Mouse (Mus musculus) embryonic facial prominence, embryonic 15.5 days (tissue): ENCODE results near the gene Fmn2. TPM values are rescaled to one million over a fixed set of nuclear protein-coding genes. Genes with fewer than 3 reads are reported as not detected.

Experiments used
- ATAC-seq: fragments of 200-750 bp; cut with Nextera tagmentation; 2 replicates; pipeline ENCODE4 v1.8.0; 2017; ENCODE audit warnings: low read depth, moderate TSS enrichment; ENCODE audit not compliant: insufficient number of reproducible peaks, low FRiP score, low TSS enrichment
- H3K27ac ChIP-seq: fragments of 300-500 bp; sonication (generic); replicated peaks from 2 replicates; pipeline ENCODE4 v1.5.1; 2015; ENCODE audit warnings: mild to moderate bottlenecking, inconsistent platforms
- H3K27me3 ChIP-seq: fragments of 300-500 bp; sonication (generic); 2 replicates; pipeline ENCODE4 v1.6.1; 2015; ENCODE audit warnings: inconsistent platforms
- H3K36me3 ChIP-seq: fragments of 300-500 bp; sonication (generic); 2 replicates; pipeline ENCODE4 v1.6.1; 2015; ENCODE audit warnings: mild to moderate bottlenecking, inconsistent platforms
- H3K4me1 ChIP-seq: fragments of 300-500 bp; sonication (generic); 2 replicates; pipeline ENCODE4 v1.6.1; 2015; ENCODE audit warnings: inconsistent platforms
- H3K4me2 ChIP-seq: fragments of 300-500 bp; sonication (generic); replicated peaks from 2 replicates; pipeline ENCODE4 v1.6.1; 2015; ENCODE audit warnings: mild to moderate bottlenecking, inconsistent platforms
- H3K4me3 ChIP-seq: fragments of 300-500 bp; sonication (generic); replicated peaks from 2 replicates; pipeline ENCODE4 v1.5.1; 2015; ENCODE audit warnings: mild to moderate bottlenecking, inconsistent platforms
- H3K9ac ChIP-seq: fragments of 300-500 bp; sonication (generic); 2 replicates; pipeline ENCODE4 v1.6.1; 2015; ENCODE audit warnings: inconsistent platforms
- H3K9me3 ChIP-seq: fragments of 300-500 bp; sonication (generic); replicated peaks from 2 replicates; pipeline ENCODE4 v1.6.1; 2016; ENCODE audit warnings: inconsistent platforms
- WGBS: fragments of 180-500 bp; shearing (Covaris S2); methylation state at CpG from one replicate; pipeline ENCODE4 v1.1.7; 2015; 5-methylcytosine and 5-hydroxymethylcytosine counted together
- polyA plus RNA-seq: library from polyadenylated mRNA; unstranded; fragments of >200 nt; fragmentation: Nextera tagmentation; extraction: Ambion mirVana; gene quantifications from 2 replicates; pipeline ENCODE4 v1.2.1, GENCODE M21; 2015

Fmn2 gene
- polyA plus RNA-seq, 1 experiment from 2014 or later: 1.9 TPM

GRCm38 (mm10) chr1:174513419-174513818 is 11.8 kb downstream of the Fmn2 start:
- 73% methylated on average over 7 of the region's 7 CpGs for whole genome bisulfite sequencing

GRCm38 (mm10) chr1:174521976-174522770 is 20.5 kb downstream of the Fmn2 start:
- 80% methylated on average over 5 of the region's 5 CpGs for WGBS
- Histone ChIP-seq H3K4me3 (no peak overlapping the region), H3K36me3 (no peaks in the 10 kb centered on the region), H3K4me1 (no peaks in the 10 kb centered on the region), H3K27me3 (no peaks in the 10 kb centered on the region), H3K9me3 (no peaks in the 10 kb centered on the region), H3K9ac (no peak overlapping the region), H3K27ac (no peak overlapping the region), H3K4me2 (no peak overlapping the region)
- ATAC-seq: no peak

More at GRCm38 (mm10) chr1:174513419-174513818, 11.8 kb downstream of the Fmn2 start:
- no peak overlapping the region for H3K27ac ChIP-seq
- H3K27me3 ChIP-seq: no peaks in the 10 kb centered on the region
- H3K9ac ChIP-seq: no peak overlapping the region
- H3K4me3 ChIP-seq: no peak overlapping the region
- H3K4me2 ChIP-seq: no peak overlapping the region
- H3K4me1 ChIP-seq: no peaks in the 10 kb centered on the region
- H3K36me3 ChIP-seq: no peaks in the 10 kb centered on the region
- ATAC-seq: no peak
- H3K9me3 ChIP-seq: no peaks in the 10 kb centered on the region

GRCm38 (mm10) chr1:174522809-174523511 is 21.3 kb downstream of the Fmn2 start:
- Histone ChIP-seq H3K9ac (no peak overlapping the region), H3K36me3 (no peaks in the 10 kb centered on the region), H3K4me1 (no peaks in the 10 kb centered on the region), H3K4me3 (no peak overlapping the region), H3K27me3 (no peaks in the 10 kb centered on the region), H3K27ac (no peak overlapping the region), H3K4me2 (no peak overlapping the region), H3K9me3 (no peaks in the 10 kb centered on the region)
- no peak for ATAC-seq
- WGBS: 66% methylated on average over 4 of the region's 4 CpGs

GRCm38 (mm10) chr1:174523512-174523828 is 21.8 kb downstream of the Fmn2 start:
- no peaks in the 10 kb centered on the region for H3K9me3 ChIP-seq
- H3K4me2 ChIP-seq: no peak overlapping the region
- H3K27ac ChIP-seq: no peak overlapping the region
- H3K4me3 ChIP-seq: no peak overlapping the region
- WGBS: 56% methylated on average over 1 of the region's 1 CpGs
- no peak overlapping the region for H3K9ac ChIP-seq
- no peaks in the 10 kb centered on the region for H3K4me1 ChIP-seq
- no peaks in the 10 kb centered on the region for H3K36me3 ChIP-seq
- ATAC-seq: no peak
- no peaks in the 10 kb centered on the region for H3K27me3 ChIP-seq

GRCm38 (mm10) chr1:174536742-174537453 is 35.3 kb downstream of the Fmn2 start:
- Histone ChIP-seq H3K9me3 (no peaks in the 10 kb centered on the region), H3K4me1 (no peaks in the 10 kb centered on the region), H3K27me3 (no peaks in the 10 kb centered on the region), H3K27ac (no peak overlapping the region), H3K36me3 (no peaks in the 10 kb centered on the region), H3K4me2 (no peak overlapping the region), H3K9ac (no peak overlapping the region), H3K4me3 (no peak overlapping the region)
- WGBS: 46% methylated on average over 11 of the region's 11 CpGs
- ATAC-seq: peak; percentile 66; the same call in 1 of the 2 replicates

- Histone ChIP-seq H3K36me3 (no peaks in the 10 kb centered on the region), H3K27me3 (no peaks in the 10 kb centered on the region), H3K4me3 (no peak overlapping the region), H3K4me1 (no peaks in the 10 kb centered on the region), H3K27ac (no peak overlapping the region), H3K9ac (no peak overlapping the region), H3K9me3 (no peaks in the 10 kb centered on the region), H3K4me2 (no peak overlapping the region)
- 75% methylated on average over 3 of the region's 3 CpGs for WGBS
- ATAC-seq: no peak
Observed at GRCm38 (mm10) chr1:174537491-174537890, 35.9 kb downstream of the Fmn2 start.

- Histone ChIP-seq H3K9me3 (no peaks in the 10 kb centered on the region), H3K27me3 (no peaks in the 10 kb centered on the region), H3K4me1 (no peaks in the 10 kb centered on the region), H3K4me2 (no peak overlapping the region), H3K36me3 (no peaks in the 10 kb centered on the region), H3K4me3 (no peak overlapping the region), H3K9ac (no peak overlapping the region), H3K27ac (no peak overlapping the region)
- ATAC-seq: no peak
- WGBS: 76% methylated on average over 5 of the region's 5 CpGs
Observed at GRCm38 (mm10) chr1:174548291-174548690, 46.7 kb downstream of the Fmn2 start.

- H3K27ac ChIP-seq: no peak overlapping the region
- no peaks in the 10 kb centered on the region for H3K36me3 ChIP-seq
- ATAC-seq: no peak
- H3K9ac ChIP-seq: no peak overlapping the region
- no peaks in the 10 kb centered on the region for H3K27me3 ChIP-seq
- H3K4me2 ChIP-seq: no peak overlapping the region
- H3K4me1 ChIP-seq: no peaks in the 10 kb centered on the region
- 18% methylated on average over 2 of the region's 2 CpGs for WGBS
- no peaks in the 10 kb centered on the region for H3K9me3 ChIP-seq
- no peak overlapping the region for H3K4me3 ChIP-seq
Observed at GRCm38 (mm10) chr1:174553272-174554007, 51.8 kb downstream of the Fmn2 start.

GRCm38 (mm10) chr1:174555412-174555811 is 53.8 kb downstream of the Fmn2 start:
- H3K4me2 ChIP-seq: no peak overlapping the region
- no peaks in the 10 kb centered on the region for H3K27me3 ChIP-seq
- no peak overlapping the region for H3K9ac ChIP-seq
- WGBS: 73% methylated on average over 3 of the region's 3 CpGs
- H3K4me3 ChIP-seq: no peak overlapping the region
- no peaks in the 10 kb centered on the region for H3K4me1 ChIP-seq
- no peaks in the 10 kb centered on the region for H3K36me3 ChIP-seq
- no peak overlapping the region for H3K27ac ChIP-seq
- H3K9me3 ChIP-seq: no peaks in the 10 kb centered on the region
- ATAC-seq: no peak

GRCm38 (mm10) chr1:174557211-174557610 is 55.6 kb downstream of the Fmn2 start:
- ATAC-seq: no peak

GRCm38 (mm10) chr1:174557841-174558240 is 56.2 kb downstream of the Fmn2 start:
- Histone ChIP-seq H3K27me3 (no peaks in the 10 kb centered on the region), H3K9ac (no peak overlapping the region), H3K4me1 (no peaks in the 10 kb centered on the region), H3K4me3 (no peak overlapping the region), H3K4me2 (no peak overlapping the region), H3K27ac (no peak overlapping the region), H3K36me3 (no peaks in the 10 kb centered on the region), H3K9me3 (no peaks in the 10 kb centered on the region)
- ATAC-seq: no peak
- WGBS: 80% methylated on average over 3 of the region's 3 CpGs

More at GRCm38 (mm10) chr1:174557211-174557610, 55.6 kb downstream of the Fmn2 start:
- Histone ChIP-seq H3K36me3 (no peaks in the 10 kb centered on the region), H3K4me1 (no peaks in the 10 kb centered on the region), H3K27ac (no peak overlapping the region), H3K9ac (no peak overlapping the region), H3K4me3 (no peak overlapping the region), H3K9me3 (no peaks in the 10 kb centered on the region), H3K27me3 (no peaks in the 10 kb centered on the region), H3K4me2 (no peak overlapping the region)
- 43% methylated on average over 4 of the region's 4 CpGs for WGBS
